Comparison of ENCODE assay signal across 8 mouse cellular contexts in genomic region chr7:101310327-101311028, GRCm38 (mm10). TPM values are rescaled to one million over a fixed set of nuclear protein-coding genes. Genes with fewer than 3 reads are reported as not detected.
DNase-seq lines count a peak whose midpoint lies in the region; ATAC-seq lines count a peak whose summit lies in the region.

No protein-coding gene starts in this region.

- no peaks in the 10 kb centered on the region for H3K27me3 ChIP-seq in heart, embryonic 14.5 days (ENCODE audit: control insufficient read depth, insufficient read depth, low read length)
- H3K27me3 ChIP-seq in liver, embryonic 13.5 days, result no peaks in the 10 kb centered on the region
- H3K27me3 ChIP-seq in stomach, embryonic 16.5 days (ENCODE audit: control insufficient read depth, insufficient read depth, low read length), result no peaks in the 10 kb centered on the region

- H3K9ac ChIP-seq in heart, embryonic 14.5 days (ENCODE audit: low read length), result peak overlapping the region; percentile 75
- H3K9ac ChIP-seq in liver, embryonic 13.5 days, result peak overlapping the region; percentile 82
- peak overlapping the region; percentile 71 for H3K9ac ChIP-seq in stomach, embryonic 16.5 days (ENCODE audit: low read length)

- H3K4me1 ChIP-seq in heart, embryonic 14.5 days (ENCODE audit: control insufficient read depth in 2 of 2, insufficient read depth in 2 of 2, low read length in 2 of 2), result peaks cover 7 to 20% of the 10 kb centered on the region in 2 experiments
- peaks cover 51% of the 10 kb centered on the region for H3K4me1 ChIP-seq in liver, embryonic 13.5 days (replicated peaks)
- 0 out of 2 replicates have a peak, but pooled peaks cover 2% of the 10 kb centered on the region for H3K4me1 ChIP-seq in stomach, embryonic 16.5 days (ENCODE audit: control insufficient read depth, insufficient read depth, low read length)

- H3K9me3 ChIP-seq in heart, embryonic 14.5 days (ENCODE audit: control insufficient read depth, low read length), result no peaks in the 10 kb centered on the region
- no peaks in the 10 kb centered on the region for H3K9me3 ChIP-seq in liver, embryonic 13.5 days (replicated peaks)
- H3K9me3 ChIP-seq in stomach, embryonic 16.5 days (replicated peaks; ENCODE audit: control insufficient read depth, low read length), result no peaks in the 10 kb centered on the region

- no peaks in the 10 kb centered on the region for H3K36me3 ChIP-seq in heart, embryonic 14.5 days (ENCODE audit: control insufficient read depth, insufficient read depth, low read length)
- no peaks in the 10 kb centered on the region for H3K36me3 ChIP-seq in liver, embryonic 13.5 days
- H3K36me3 ChIP-seq in stomach, embryonic 16.5 days (ENCODE audit: control insufficient read depth, insufficient read depth, low read length), result no peaks in the 10 kb centered on the region

- H3K4me3 ChIP-seq in heart, embryonic 14.5 days (ENCODE audit: control insufficient read depth in 1 of 2, insufficient read depth in 1 of 2, low read depth in 1 of 2, low read length in 2 of 2), result peak overlapping the region; percentile 54 to 82
- peak overlapping the region; percentile 67 for H3K4me3 ChIP-seq in liver, embryonic 13.5 days (replicated peaks)
- peak overlapping the region; percentile 56 for H3K4me3 ChIP-seq in stomach, embryonic 16.5 days (replicated peaks; ENCODE audit: low read length)

- under 1% methylated on average over 43 of the region's 43 CpGs for WGBS in heart, embryonic 14.5 days
- WGBS in liver, embryonic 13.5 days (ENCODE audit: insufficient replicate concordance), result 1% methylated on average over 43 of the region's 43 CpGs
- WGBS in stomach, embryonic 16.5 days, result under 1% methylated on average over 43 of the region's 43 CpGs

- DNase-seq in c-Kit-negative CD71-positive TER-119-positive erythroid progenitor cells, embryonic 14.5 days (ENCODE audit: low read depth, low spot score), result peak; percentile 92
- peak; percentile 97 for DNase-seq in fibroblast of lung, adult 2 months (ENCODE audit: low read depth)
- DNase-seq in kidney, postnatal 14 days, result peak; percentile 99
- peak; percentile 96 for DNase-seq in liver, embryonic 13.5 days
- peak; percentile 95 for DNase-seq in neural tube, embryonic 10.5 days (ENCODE audit: extremely low spot score, low spot score)

- peak; percentile 93 for ATAC-seq in CD4-positive, CD25-positive, alpha-beta regulatory T cell, adult 4 months
- peak; percentile 87 for ATAC-seq in heart, embryonic 14.5 days (ENCODE audit: insufficient number of reproducible peaks, insufficient read depth, low FRiP score, low read depth)
- peak; percentile 95 for ATAC-seq in liver, embryonic 13.5 days (ENCODE audit: low read depth)
- ATAC-seq in stomach, embryonic 16.5 days (ENCODE audit: insufficient read depth, low FRiP score), result peak; percentile 96

- H3K27ac ChIP-seq in heart, embryonic 14.5 days (replicated peaks in 1 of 2; ENCODE audit: control insufficient read depth in 1 of 2, insufficient read depth in 1 of 2, low read depth in 2 of 2, low read length in 2 of 2), result peak overlapping the region; percentile 95 to 100
- peak overlapping the region; percentile 93 for H3K27ac ChIP-seq in liver, embryonic 13.5 days
- H3K27ac ChIP-seq in stomach, embryonic 16.5 days (ENCODE audit: low read length), result peak overlapping the region; percentile 89

- H3K4me2 ChIP-seq in heart, embryonic 14.5 days (ENCODE audit: low read length), result peak overlapping the region; percentile 72
- peak overlapping the region; percentile 74 for H3K4me2 ChIP-seq in liver, embryonic 13.5 days
- peak overlapping the region; percentile 60 for H3K4me2 ChIP-seq in stomach, embryonic 16.5 days (ENCODE audit: low read depth, low read length)

RNA-seq across cellular contexts. Expression of gene Stard10, which starts 6.4 kb away (rescaled TPM):
- polyA plus RNA-seq in CD4-positive, CD25-positive, alpha-beta regulatory T cell, adult 4 months (2017; shearing (Covaris generic)), result 1 to 10 TPM in 1 of 2 experiments, under 1 TPM in 1; 0.76 to 4.8 TPM
- polyA plus RNA-seq in heart, embryonic 14.5 days (2014; fragmentation: Nextera tagmentation; extraction: Ambion mirVana), result 41.9 and 61.7 TPM in 2 replicates
- polyA plus RNA-seq in liver, embryonic 13.5 days (2015; fragmentation: Nextera tagmentation; extraction: Ambion mirVana), result 78.5 and 81.3 TPM in 2 replicates
- 95.6 and 106 TPM in 2 replicates for polyA plus RNA-seq in stomach, embryonic 16.5 days (2015; fragmentation: Nextera tagmentation; extraction: Ambion mirVana)

RNA-seq across cellular contexts. Expression of gene Atg16l2, which starts 8.4 kb away (rescaled TPM):
- 10 to 100 TPM; 46.7 to 58.1 TPM for polyA plus RNA-seq in CD4-positive, CD25-positive, alpha-beta regulatory T cell, adult 4 months (2017; shearing (Covaris generic))
- 21.3 and 25.5 TPM in 2 replicates for polyA plus RNA-seq in heart, embryonic 14.5 days (2014; fragmentation: Nextera tagmentation; extraction: Ambion mirVana)
- polyA plus RNA-seq in liver, embryonic 13.5 days (2015; fragmentation: Nextera tagmentation; extraction: Ambion mirVana), result 4.2 and 4.9 TPM in 2 replicates
- 19.6 and 20.0 TPM in 2 replicates for polyA plus RNA-seq in stomach, embryonic 16.5 days (2015; fragmentation: Nextera tagmentation; extraction: Ambion mirVana)

RNA-seq across cellular contexts. Expression of gene Arap1, which starts 37.4 kb away (rescaled TPM):
- 10 to 100 TPM; 35.9 to 67.2 TPM for polyA plus RNA-seq in CD4-positive, CD25-positive, alpha-beta regulatory T cell, adult 4 months (2017; shearing (Covaris generic))
- polyA plus RNA-seq in heart, embryonic 14.5 days (2014; fragmentation: Nextera tagmentation; extraction: Ambion mirVana), result 26.7 and 29.2 TPM in 2 replicates
- polyA plus RNA-seq in liver, embryonic 13.5 days (2015; fragmentation: Nextera tagmentation; extraction: Ambion mirVana), result 13.1 and 14.8 TPM in 2 replicates
- 105 and 111 TPM in 2 replicates for polyA plus RNA-seq in stomach, embryonic 16.5 days (2015; fragmentation: Nextera tagmentation; extraction: Ambion mirVana)

Comparison
In these comparisons a context has a peak if more than half of its experiments do, and no peak if none do; other contexts are left out.
1. Peak in every context shown above with its lines: DNase-seq, ATAC-seq, H3K4me3 ChIP-seq and H3K27ac ChIP-seq.